Mouse (Mus musculus): ENCODE data around the gene 1700016C15Rik. TPM values are rescaled to one million over a fixed set of nuclear protein-coding genes. Genes with fewer than 3 reads are reported as not detected.

1700016C15Rik gene
- polyA plus RNA-seq, 1 experiment from 2014 or later, result 0.41 TPM

DNA sequence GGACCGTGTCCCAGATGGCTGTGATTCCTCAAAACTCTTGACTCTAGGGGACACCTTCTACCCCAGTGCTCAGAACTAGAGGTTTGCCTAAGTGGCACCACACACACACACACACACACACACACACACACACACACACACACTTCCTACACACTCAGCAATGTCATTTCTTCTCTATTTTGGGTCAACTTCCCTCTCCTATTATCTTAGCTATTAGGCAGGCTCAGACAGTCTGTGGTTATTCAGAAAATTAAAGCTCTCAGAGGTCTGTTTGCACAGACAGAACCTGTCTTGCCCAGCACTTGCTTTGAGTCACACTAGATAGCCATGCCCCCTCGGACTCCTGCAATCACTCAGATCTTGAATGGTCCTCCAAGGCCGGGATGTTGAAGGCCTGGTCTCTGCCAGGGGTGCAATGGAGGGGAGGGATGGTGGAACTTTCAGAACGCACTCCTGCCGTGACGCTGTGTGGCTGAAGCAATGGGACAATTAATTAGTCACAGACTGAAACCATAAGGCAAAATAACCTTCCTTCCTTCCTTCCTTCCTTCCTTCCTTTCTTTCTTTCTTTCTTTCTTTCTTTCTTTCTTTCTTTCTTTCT lies 8.0 kb downstream of the 1700016C15Rik start:
- no peak overlapping the region for H3K4me2 ChIP-seq (ENCODE audit: low read depth, low read length)
- 34% methylated on average over 6 of the region's 6 CpGs for WGBS
- H3K9me3 ChIP-seq (ENCODE audit: control insufficient read depth, low read length), result no peaks in the 10 kb centered on the region
- ATAC-seq (ENCODE audit: low read depth), result no peak
- no peaks in the 10 kb centered on the region for H3K36me3 ChIP-seq (ENCODE audit: control insufficient read depth, insufficient read depth, low read length)
- H3K27ac ChIP-seq (ENCODE audit: low read length), result no peak overlapping the region
- no peak overlapping the region for H3K4me3 ChIP-seq (ENCODE audit: low read length)
- no peak overlapping the region for H3K9ac ChIP-seq (ENCODE audit: low read length)
- no peaks in the 10 kb centered on the region for H3K27me3 ChIP-seq (ENCODE audit: control insufficient read depth, insufficient read depth, low read depth, low read length)
- no peaks in the 10 kb centered on the region for H3K4me1 ChIP-seq (replicated peaks; ENCODE audit: control insufficient read depth, insufficient read depth, low read length)

DNA sequence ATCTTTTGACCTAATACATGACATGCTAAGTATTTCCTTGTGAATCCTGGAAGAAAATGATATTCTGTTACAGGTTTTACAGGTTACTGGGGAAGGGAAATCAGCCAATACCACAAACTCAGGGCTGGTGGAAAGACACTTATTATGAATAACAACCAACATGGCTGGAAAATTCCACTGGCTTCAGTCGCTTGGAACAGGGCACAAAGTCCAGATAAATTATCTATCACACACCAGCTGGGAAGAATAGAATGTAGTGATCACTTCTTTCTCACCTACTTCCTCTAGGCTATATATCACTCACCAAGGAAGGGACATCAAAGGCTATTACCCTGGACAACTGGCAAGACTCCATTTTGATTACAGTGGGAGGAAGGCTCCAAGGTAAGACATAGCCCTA lies 11.1 kb downstream of the 1700016C15Rik start:
- no peak overlapping the region for H3K9ac ChIP-seq (ENCODE audit: low read length)
- H3K4me2 ChIP-seq (ENCODE audit: low read depth, low read length), result no peak overlapping the region
- no peaks in the 10 kb centered on the region for H3K27me3 ChIP-seq (ENCODE audit: control insufficient read depth, insufficient read depth, low read depth, low read length)
- H3K9me3 ChIP-seq (ENCODE audit: control insufficient read depth, low read length), result no peaks in the 10 kb centered on the region
- WGBS, result 42% methylated on average over 1 of the region's 1 CpGs
- no peaks in the 10 kb centered on the region for H3K36me3 ChIP-seq (ENCODE audit: control insufficient read depth, insufficient read depth, low read length)
- no peaks in the 10 kb centered on the region for H3K4me1 ChIP-seq (replicated peaks; ENCODE audit: control insufficient read depth, insufficient read depth, low read length)
- no peak overlapping the region for H3K27ac ChIP-seq (ENCODE audit: low read length)
- H3K4me3 ChIP-seq (ENCODE audit: low read length), result no peak overlapping the region
- ATAC-seq (ENCODE audit: low read depth), result no peak

GRCm38 (mm10) chr1:177742119-177742518 lies 12.5 kb downstream of the 1700016C15Rik start:
- Histone ChIP-seq H3K27me3 (ENCODE audit: control insufficient read depth, insufficient read depth, low read depth, low read length) (no peaks in the 10 kb centered on the region), H3K4me1 (replicated peaks; ENCODE audit: control insufficient read depth, insufficient read depth, low read length) (no peaks in the 10 kb centered on the region), H3K27ac (ENCODE audit: low read length) (no peak overlapping the region), H3K9ac (ENCODE audit: low read length) (no peak overlapping the region), H3K4me2 (ENCODE audit: low read depth, low read length) (no peak overlapping the region), H3K9me3 (ENCODE audit: control insufficient read depth, low read length) (no peaks in the 10 kb centered on the region), H3K4me3 (ENCODE audit: low read length) (no peak overlapping the region), H3K36me3 (ENCODE audit: control insufficient read depth, insufficient read depth, low read length) (no peaks in the 10 kb centered on the region)
- 67% methylated on average over 1 of the region's 1 CpGs for WGBS
- no peak for ATAC-seq (ENCODE audit: low read depth)

GRCm38 (mm10) chr1:177744521-177745325 lies 15.1 kb downstream of the 1700016C15Rik start:
- no peaks in the 10 kb centered on the region for H3K27me3 ChIP-seq (ENCODE audit: control insufficient read depth, insufficient read depth, low read depth, low read length)
- H3K4me3 ChIP-seq (ENCODE audit: low read length), result no peak overlapping the region
- no peak overlapping the region for H3K9ac ChIP-seq (ENCODE audit: low read length)
- H3K4me2 ChIP-seq (ENCODE audit: low read depth, low read length), result no peak overlapping the region
- no peaks in the 10 kb centered on the region for H3K4me1 ChIP-seq (replicated peaks; ENCODE audit: control insufficient read depth, insufficient read depth, low read length)
- H3K36me3 ChIP-seq (ENCODE audit: control insufficient read depth, insufficient read depth, low read length), result no peaks in the 10 kb centered on the region
- 73% methylated on average over 7 of the region's 7 CpGs for WGBS
- H3K9me3 ChIP-seq (ENCODE audit: control insufficient read depth, low read length), result peaks cover 7% of the 10 kb centered on the region
- ATAC-seq (ENCODE audit: low read depth), result no peak
- H3K27ac ChIP-seq (ENCODE audit: low read length), result no peak overlapping the region

DNA sequence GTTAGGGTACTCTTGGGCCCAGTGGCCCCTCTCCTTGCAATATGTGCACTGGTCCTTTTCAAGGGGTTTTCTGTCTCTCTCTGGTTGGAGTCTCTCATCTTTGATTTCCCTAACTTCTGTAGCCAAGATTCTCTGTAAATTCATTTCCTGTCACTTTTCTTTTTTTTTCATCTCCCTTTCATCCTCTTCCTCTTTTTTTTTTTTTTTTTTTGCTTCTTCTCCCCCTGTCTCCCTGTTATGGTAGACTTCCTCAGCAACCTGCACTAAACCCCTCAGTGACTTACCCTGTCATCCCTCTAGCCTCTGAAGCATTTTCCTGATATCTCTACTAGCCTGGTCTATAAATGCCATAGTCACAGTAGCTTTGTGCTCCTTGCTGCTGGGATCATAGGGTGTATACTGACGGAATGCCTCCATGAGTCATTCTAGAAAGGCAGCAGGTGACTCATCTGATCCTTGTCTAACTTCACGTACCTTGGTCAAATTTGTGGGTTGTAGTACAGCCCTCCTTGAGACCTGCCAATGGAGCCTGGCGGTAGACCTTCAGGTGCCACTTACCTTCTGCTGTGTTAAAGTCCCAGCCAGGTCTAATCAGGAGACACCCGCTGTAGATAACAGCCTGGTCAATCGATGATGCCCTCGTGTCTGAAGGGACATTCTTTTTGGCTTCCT lies 18.4 kb downstream of the 1700016C15Rik start:
- WGBS, result 91% methylated on average over 6 of the region's 6 CpGs
- Histone ChIP-seq H3K36me3 (ENCODE audit: control insufficient read depth, insufficient read depth, low read length) (peaks cover 3% of the 10 kb centered on the region), H3K9me3 (ENCODE audit: control insufficient read depth, low read length) (peaks cover 21% of the 10 kb centered on the region), H3K27me3 (ENCODE audit: control insufficient read depth, insufficient read depth, low read depth, low read length) (no peaks in the 10 kb centered on the region), H3K4me1 (replicated peaks; ENCODE audit: control insufficient read depth, insufficient read depth, low read length) (no peaks in the 10 kb centered on the region), H3K9ac (ENCODE audit: low read length) (no peak overlapping the region), H3K4me3 (ENCODE audit: low read length) (no peak overlapping the region), H3K27ac (ENCODE audit: low read length) (no peak overlapping the region), H3K4me2 (ENCODE audit: low read depth, low read length) (no peak overlapping the region)
- no peak for ATAC-seq (ENCODE audit: low read depth)

- Histone ChIP-seq H3K9me3 (ENCODE audit: control insufficient read depth, low read length) (peaks cover 21% of the 10 kb centered on the region), H3K4me1 (replicated peaks; ENCODE audit: control insufficient read depth, insufficient read depth, low read length) (no peaks in the 10 kb centered on the region), H3K4me2 (ENCODE audit: low read depth, low read length) (no peak overlapping the region), H3K27ac (ENCODE audit: low read length) (no peak overlapping the region), H3K9ac (ENCODE audit: low read length) (no peak overlapping the region), H3K27me3 (ENCODE audit: control insufficient read depth, insufficient read depth, low read depth, low read length) (no peaks in the 10 kb centered on the region), H3K36me3 (ENCODE audit: control insufficient read depth, insufficient read depth, low read length) (peaks cover 3% of the 10 kb centered on the region), H3K4me3 (ENCODE audit: low read length) (no peak overlapping the region)
- 48% methylated on average over 1 of the region's 1 CpGs for WGBS
- ATAC-seq (ENCODE audit: low read depth), result no peak
Observed at GRCm38 (mm10) chr1:177753496-177753895, 23.9 kb downstream of the 1700016C15Rik start.

DNA sequence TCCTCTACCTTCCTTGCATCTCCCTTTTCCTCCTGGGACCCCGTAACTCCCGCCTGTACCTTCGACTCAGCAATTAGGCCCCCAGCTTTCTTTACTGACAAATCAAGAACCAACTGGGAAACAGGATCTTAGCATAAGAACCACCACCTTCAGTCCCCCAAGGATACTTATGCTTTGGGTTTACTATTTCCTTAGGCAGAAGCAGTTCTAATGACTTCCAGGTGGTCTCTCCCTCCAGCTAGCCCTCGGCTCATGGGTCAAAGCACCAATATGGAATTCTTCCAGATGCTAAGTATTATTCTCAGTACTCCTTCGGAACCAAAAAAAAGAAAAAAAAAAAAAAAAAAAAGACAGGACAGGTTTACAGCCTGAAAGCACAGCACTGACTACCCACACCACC lies 27.6 kb downstream of the 1700016C15Rik start:
- no peaks in the 10 kb centered on the region for H3K27me3 ChIP-seq (ENCODE audit: control insufficient read depth, insufficient read depth, low read depth, low read length)
- H3K4me3 ChIP-seq (ENCODE audit: low read length), result no peak overlapping the region
- H3K9ac ChIP-seq (ENCODE audit: low read length), result no peak overlapping the region
- no peaks in the 10 kb centered on the region for H3K4me1 ChIP-seq (replicated peaks; ENCODE audit: control insufficient read depth, insufficient read depth, low read length)
- H3K36me3 ChIP-seq (ENCODE audit: control insufficient read depth, insufficient read depth, low read length), result peaks cover 6% of the 10 kb centered on the region
- no peak overlapping the region for H3K27ac ChIP-seq (ENCODE audit: low read length)
- no peaks in the 10 kb centered on the region for H3K9me3 ChIP-seq (ENCODE audit: control insufficient read depth, low read length)
- no peak for ATAC-seq (ENCODE audit: low read depth)
- H3K4me2 ChIP-seq (ENCODE audit: low read depth, low read length), result no peak overlapping the region
- WGBS, result 94% methylated on average over 5 of the region's 5 CpGs

GRCm38 (mm10) chr1:177768931-177769330 lies 39.3 kb downstream of the 1700016C15Rik start:
- H3K36me3 ChIP-seq (ENCODE audit: control insufficient read depth, insufficient read depth, low read length), result peaks cover 37% of the 10 kb centered on the region
- no peaks in the 10 kb centered on the region for H3K4me1 ChIP-seq (replicated peaks; ENCODE audit: control insufficient read depth, insufficient read depth, low read length)
- no peak overlapping the region for H3K27ac ChIP-seq (ENCODE audit: low read length)
- no peak overlapping the region for H3K4me2 ChIP-seq (ENCODE audit: low read depth, low read length)
- no peaks in the 10 kb centered on the region for H3K27me3 ChIP-seq (ENCODE audit: control insufficient read depth, insufficient read depth, low read depth, low read length)
- ATAC-seq (ENCODE audit: low read depth), result no peak
- no peak overlapping the region for H3K4me3 ChIP-seq (ENCODE audit: low read length)
- H3K9me3 ChIP-seq (ENCODE audit: control insufficient read depth, low read length), result no peaks in the 10 kb centered on the region
- no peak overlapping the region for H3K9ac ChIP-seq (ENCODE audit: low read length)

DNA sequence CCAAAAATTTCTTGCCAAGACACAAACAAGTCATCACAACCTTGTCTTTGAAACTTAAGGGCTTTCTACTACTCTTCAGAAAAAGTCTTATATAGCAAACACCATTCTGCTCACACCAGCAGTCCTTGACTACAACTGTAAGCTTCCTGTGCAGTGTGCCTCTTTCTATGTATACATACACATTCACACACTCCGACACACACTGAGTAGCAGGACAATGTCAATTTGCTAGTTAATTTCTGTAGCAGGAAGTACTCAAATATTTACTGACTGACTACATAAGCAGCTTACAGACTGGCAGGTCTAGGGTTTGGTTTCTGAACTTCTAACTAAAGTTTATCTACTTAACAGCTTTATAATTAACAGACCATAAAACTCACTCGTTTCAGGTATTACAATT lies 47.8 kb downstream of the 1700016C15Rik start:
- Histone ChIP-seq H3K36me3 (ENCODE audit: control insufficient read depth, insufficient read depth, low read length) (peaks cover 21% of the 10 kb centered on the region), H3K27me3 (ENCODE audit: control insufficient read depth, insufficient read depth, low read depth, low read length) (no peaks in the 10 kb centered on the region), H3K27ac (ENCODE audit: low read length) (no peak overlapping the region), H3K9ac (ENCODE audit: low read length) (no peak overlapping the region), H3K9me3 (ENCODE audit: control insufficient read depth, low read length) (no peaks in the 10 kb centered on the region), H3K4me2 (ENCODE audit: low read depth, low read length) (no peak overlapping the region), H3K4me3 (ENCODE audit: low read length) (no peak overlapping the region), H3K4me1 (replicated peaks; ENCODE audit: control insufficient read depth, insufficient read depth, low read length) (0 out of 2 replicates have a peak, but pooled peaks cover 4% of the 10 kb centered on the region)
- 53% methylated on average over 2 of the region's 2 CpGs for WGBS
- no peak for ATAC-seq (ENCODE audit: low read depth)
